Mouse (Mus musculus) erythroblast, embryonic 14.5 days (primary cell): Measurements from ENCODE around the gene Slc35f3.

Experiments used
- GATA1 ChIP-seq: IDR thresholded peaks from 2 replicates; pipeline ENCODE4 v1.6.1; 2012; ENCODE audit warnings: low read length, inconsistent platforms, mixed read lengths
- TAL1 ChIP-seq: IDR thresholded peaks from 3 replicates; pipeline ENCODE4 v1.6.1; 2012; ENCODE audit warnings: low read length, inconsistent platforms, mixed read lengths

DNA sequence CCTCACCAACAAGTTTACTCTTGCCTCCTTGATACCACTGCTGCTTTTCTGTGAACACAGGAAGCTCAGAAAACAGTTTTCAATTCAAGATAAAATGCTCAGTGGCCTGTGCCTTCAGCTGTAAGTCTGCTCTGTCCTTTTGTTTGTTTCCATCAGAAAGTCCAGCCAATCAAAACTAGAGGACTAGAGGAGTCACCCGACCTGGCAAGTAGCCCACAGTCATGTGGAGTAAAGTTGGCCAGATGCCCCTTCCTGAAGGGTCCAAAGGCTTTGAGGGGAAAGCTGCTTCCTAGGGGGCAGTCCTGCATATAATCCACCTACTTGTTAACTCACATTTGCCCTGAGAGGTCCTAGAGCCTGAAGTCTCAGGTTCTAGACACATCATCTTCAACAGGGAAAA, 10.7 kb downstream of the Slc35f3 start:
- TF ChIP-seq GATA1, result no peak
- no peak for TF ChIP-seq TAL1
